Mouse (Mus musculus) limb, embryonic 10.5 days (tissue): ENCODE data around the gene Kat2b. TPM values are rescaled to one million over a fixed set of nuclear protein-coding genes. Genes with fewer than 3 reads are reported as not detected.
"Not testable (repeated sequence)": the region's sequence is repeated elsewhere in the genome, so short reads cannot be mapped to it uniquely, and the experiment has no call there.

ENCODE experiments used
- DNase-seq: peaks from one replicate; pipeline ENCODE4 v3.0.0-alpha.2; 2017; ENCODE audit warnings: low spot score
- H3K27ac ChIP-seq: fragments of 300-500 bp; sonication (generic); 2 replicates; pipeline ENCODE4 v1.5.1; 2016; ENCODE audit warnings: mild to moderate bottlenecking
- H3K27me3 ChIP-seq: fragments of 300-500 bp; sonication (generic); 2 replicates; pipeline ENCODE4 v1.6.1; 2016; ENCODE audit warnings: low read depth, mild to moderate bottlenecking; ENCODE audit not compliant: poor library complexity, severe bottlenecking
- H3K36me3 ChIP-seq: fragments of 300-500 bp; sonication (generic); 2 replicates; pipeline ENCODE4 v1.6.1; 2016; ENCODE audit warnings: mild to moderate bottlenecking, moderate library complexity
- H3K4me1 ChIP-seq: fragments of 300-500 bp; sonication (generic); 2 replicates; pipeline ENCODE4 v1.6.1; 2016
- H3K4me3 ChIP-seq: fragments of 300-500 bp; sonication (generic); 2 replicates; pipeline ENCODE4 v1.5.1; 2016; ENCODE audit warnings: mild to moderate bottlenecking, moderate library complexity
- H3K9me3 ChIP-seq: fragments of 300-500 bp; sonication (generic); replicated peaks from 2 replicates; pipeline ENCODE4 v1.6.1; 2016; ENCODE audit warnings: mild to moderate bottlenecking
- WGBS: fragments of 180-500 bp; shearing (Covaris S2); methylation state at CpG from one replicate; pipeline ENCODE4 v1.1.7; 2016; 5-methylcytosine and 5-hydroxymethylcytosine counted together
- polyA plus RNA-seq: library from polyadenylated mRNA; unstranded; fragments of >200 nt; fragmentation: Nextera tagmentation; extraction: Ambion mirVana; gene quantifications from 2 replicates; pipeline ENCODE4 v1.2.1, GENCODE M21; 2016

The Kat2b gene
- polyA plus RNA-seq, 1 experiment from 2014 or later: 2.7 TPM

GRCm38 (mm10) chr17:53623762-53624161, 57.1 kb downstream of the Kat2b start:
- Histone ChIP-seq H3K36me3 (no peaks in the 10 kb centered on the region), H3K9me3 (no peaks in the 10 kb centered on the region), H3K27me3 (no peaks in the 10 kb centered on the region), H3K27ac (no peak overlapping the region), H3K4me3 (no peak overlapping the region), H3K4me1 (no peaks in the 10 kb centered on the region)
- DNase-seq: no peak
- 92% methylated on average over 9 of the region's 9 CpGs for WGBS

GRCm38 (mm10) chr17:53626160-53626559, 59.5 kb downstream of the Kat2b start:
- H3K27ac ChIP-seq: no peak overlapping the region
- DNase-seq: no peak

GRCm38 (mm10) chr17:53627497-53627896, 60.8 kb downstream of the Kat2b start:
- Histone ChIP-seq H3K27me3 (no peaks in the 10 kb centered on the region), H3K27ac (no peak overlapping the region), H3K4me1 (no peaks in the 10 kb centered on the region), H3K4me3 (no peak overlapping the region), H3K9me3 (no peaks in the 10 kb centered on the region), H3K36me3 (no peaks in the 10 kb centered on the region)
- no peak for DNase-seq
- 82% methylated on average over 4 of the region's 4 CpGs for WGBS

More at GRCm38 (mm10) chr17:53626160-53626559, 59.5 kb downstream of the Kat2b start:
- H3K4me1 ChIP-seq: no peaks in the 10 kb centered on the region
- no peak overlapping the region for H3K4me3 ChIP-seq
- 76% methylated on average over 3 of the region's 3 CpGs for WGBS
- H3K36me3 ChIP-seq: no peaks in the 10 kb centered on the region
- no peaks in the 10 kb centered on the region for H3K9me3 ChIP-seq
- no peaks in the 10 kb centered on the region for H3K27me3 ChIP-seq

- H3K36me3 ChIP-seq: no peaks in the 10 kb centered on the region
- DNase-seq: no peak
- H3K27ac ChIP-seq: no peak overlapping the region
- no peaks in the 10 kb centered on the region for H3K4me1 ChIP-seq
- no peaks in the 10 kb centered on the region for H3K27me3 ChIP-seq
- no peak overlapping the region for H3K4me3 ChIP-seq
- WGBS: 84% methylated on average over 5 of the region's 5 CpGs
- H3K9me3 ChIP-seq: no peaks in the 10 kb centered on the region
Observed at GRCm38 (mm10) chr17:53628131-53628530, 61.5 kb downstream of the Kat2b start.

- Histone ChIP-seq H3K36me3 (no peaks in the 10 kb centered on the region), H3K9me3 (no peaks in the 10 kb centered on the region), H3K27me3 (no peaks in the 10 kb centered on the region), H3K4me3 (no peak overlapping the region), H3K4me1 (no peaks in the 10 kb centered on the region), H3K27ac (no peak overlapping the region)
- DNase-seq: no peak
Observed at GRCm38 (mm10) chr17:53631344-53631743, 64.7 kb downstream of the Kat2b start.

GRCm38 (mm10) chr17:53643360-53643759, 76.7 kb downstream of the Kat2b start:
- DNase-seq: no peak
- 90% methylated on average over 4 of the region's 4 CpGs for WGBS
- Histone ChIP-seq H3K27ac (no peak overlapping the region), H3K4me1 (no peaks in the 10 kb centered on the region), H3K27me3 (no peaks in the 10 kb centered on the region), H3K4me3 (no peak overlapping the region), H3K36me3 (peaks cover 2% of the 10 kb centered on the region; the same call in 1 of the 2 replicates), H3K9me3 (no peaks in the 10 kb centered on the region)

GRCm38 (mm10) chr17:53650251-53650661, 83.6 kb downstream of the Kat2b start:
- Histone ChIP-seq H3K4me1 (no peaks in the 10 kb centered on the region), H3K27ac (no peak overlapping the region), H3K4me3 (no peak overlapping the region), H3K27me3 (no peaks in the 10 kb centered on the region), H3K9me3 (no peaks in the 10 kb centered on the region), H3K36me3 (no peaks in the 10 kb centered on the region)
- DNase-seq: no peak
- 88% methylated on average over 2 of the region's 2 CpGs for WGBS

GRCm38 (mm10) chr17:53654596-53654995, 87.9 kb downstream of the Kat2b start:
- no peaks in the 10 kb centered on the region for H3K9me3 ChIP-seq
- H3K27me3 ChIP-seq: no peaks in the 10 kb centered on the region
- H3K4me3 ChIP-seq: no peak overlapping the region
- no peak for DNase-seq
- no peaks in the 10 kb centered on the region for H3K36me3 ChIP-seq
- no peak overlapping the region for H3K27ac ChIP-seq
- H3K4me1 ChIP-seq: no peaks in the 10 kb centered on the region
- WGBS: 90% methylated on average over 4 of the region's 4 CpGs

GRCm38 (mm10) chr17:53655081-53655480, 88.4 kb downstream of the Kat2b start:
- Histone ChIP-seq H3K4me1 (no peaks in the 10 kb centered on the region), H3K36me3 (no peaks in the 10 kb centered on the region), H3K4me3 (no peak overlapping the region), H3K27ac (no peak overlapping the region), H3K27me3 (no peaks in the 10 kb centered on the region), H3K9me3 (no peaks in the 10 kb centered on the region)
- 90% methylated on average over 6 of the region's 6 CpGs for WGBS
- DNase-seq: no peak

GRCm38 (mm10) chr17:53655959-53656358, 89.3 kb downstream of the Kat2b start:
- no peak for DNase-seq
- Histone ChIP-seq H3K9me3 (no peaks in the 10 kb centered on the region), H3K36me3 (no peaks in the 10 kb centered on the region), H3K4me3 (no peak overlapping the region), H3K4me1 (no peaks in the 10 kb centered on the region), H3K27ac (no peak overlapping the region), H3K27me3 (no peaks in the 10 kb centered on the region)
- 98% methylated on average over 2 of the region's 2 CpGs for WGBS

GRCm38 (mm10) chr17:53656369-53656860, 89.8 kb downstream of the Kat2b start:
- no peaks in the 10 kb centered on the region for H3K9me3 ChIP-seq
- DNase-seq: no peak
- no peaks in the 10 kb centered on the region for H3K36me3 ChIP-seq
- no peak overlapping the region for H3K27ac ChIP-seq
- no peaks in the 10 kb centered on the region for H3K27me3 ChIP-seq
- 65% methylated on average over 6 of the region's 6 CpGs for WGBS
- H3K4me1 ChIP-seq: no peaks in the 10 kb centered on the region
- no peak overlapping the region for H3K4me3 ChIP-seq

GRCm38 (mm10) chr17:53657391-53657790, 90.7 kb downstream of the Kat2b start:
- DNase-seq, H3K36me3 ChIP-seq, H3K27me3 ChIP-seq, H3K27ac ChIP-seq, H3K9me3 ChIP-seq, H3K4me3 ChIP-seq, H3K4me1 ChIP-seq: not testable (repeated sequence)
- 80% methylated on average over 2 of the region's 2 CpGs for WGBS

GRCm38 (mm10) chr17:53658668-53659067, 92.0 kb downstream of the Kat2b start:
- H3K36me3 ChIP-seq: no peaks in the 10 kb centered on the region
- H3K4me1 ChIP-seq: no peaks in the 10 kb centered on the region
- WGBS: 92% methylated on average over 2 of the region's 2 CpGs
- H3K27me3 ChIP-seq: no peaks in the 10 kb centered on the region
- no peak overlapping the region for H3K27ac ChIP-seq
- DNase-seq: no peak
- no peaks in the 10 kb centered on the region for H3K9me3 ChIP-seq
- H3K4me3 ChIP-seq: no peak overlapping the region

- Histone ChIP-seq H3K9me3 (no peaks in the 10 kb centered on the region), H3K36me3 (no peaks in the 10 kb centered on the region), H3K27ac (no peak overlapping the region), H3K4me1 (no peaks in the 10 kb centered on the region), H3K27me3 (no peaks in the 10 kb centered on the region), H3K4me3 (no peak overlapping the region)
- DNase-seq: no peak
- 91% methylated on average over 8 of the region's 8 CpGs for WGBS
Observed at GRCm38 (mm10) chr17:53659230-53659629, 92.6 kb downstream of the Kat2b start.
